19 mouse cellular contexts compared by ENCODE assay signal in genomic region chr9:52289069-52289468, GRCm38 (mm10).
DNase-seq lines count a peak whose midpoint lies in the region; ATAC-seq and TF ChIP-seq lines count a peak whose summit lies in the region.
"Had no signal": no experiment of that assay in that cellular context is flagged by ENCODE, and none has a peak within 500 bp of the region (broad histone marks: within the 10 kb centered on the region; RNA-seq: fewer than 3 reads in every experiment).

No protein-coding gene starts in this region.

- no peaks in the 10 kb centered on the region for H3K9me3 ChIP-seq in forebrain, postnatal 0 days (ENCODE audit: low read length)
- H3K9me3 ChIP-seq: embryonic facial prominence, embryonic 10.5 days; heart, embryonic 13.5 days; hindbrain, embryonic 15.5 days had no signal

- H3K27me3 ChIP-seq in myocyte (ENCODE audit: control insufficient read depth, insufficient read depth, insufficient read length): peaks cover 6% of the 10 kb centered on the region
- no peaks in the 10 kb centered on the region for H3K27me3 ChIP-seq in forebrain, postnatal 0 days (ENCODE audit: insufficient read depth, low read length)
- H3K27me3 ChIP-seq: heart, embryonic 13.5 days; hindbrain, embryonic 15.5 days had no signal

- no peaks in the 10 kb centered on the region for H3K36me3 ChIP-seq in myocyte (ENCODE audit: control insufficient read depth, insufficient read depth)
- H3K36me3 ChIP-seq in forebrain, postnatal 0 days (ENCODE audit: insufficient read depth): no peaks in the 10 kb centered on the region
- H3K36me3 ChIP-seq: embryonic facial prominence, embryonic 10.5 days; heart, embryonic 13.5 days; hindbrain, embryonic 15.5 days had no signal

- H3K4me1 ChIP-seq in forebrain, postnatal 0 days (ENCODE audit: insufficient read depth): no peaks in the 10 kb centered on the region

- peak; percentile 30 for DNase-seq in heart, adult 11 months
- DNase-seq in heart, adult 8-10 months (ENCODE audit: low spot score): no peak
- peak; percentile 5 for DNase-seq in c-Kit-positive CD71-negative TER-119-negative erythroid progenitor cells, embryonic 14.5 days (ENCODE audit: low read depth)
- DNase-seq in lung, postnatal 36 days: no peak
- no peak for DNase-seq in c-Kit-positive CD71-positive TER-119-positive erythroid progenitor cells, embryonic 14.5 days (ENCODE audit: low spot score)
- DNase-seq in forebrain, postnatal 0 days: no peak
- DNase-seq: adrenal gland, adult 8-10 months; adrenal gland, postnatal 36 days; cerebellum, adult 18-20 months; cerebellum, adult 9-11 months; cerebellum, postnatal 36 days; gastrocnemius, postnatal 10 days; heart, postnatal 36 days had no signal

- H3K79me2 ChIP-seq in myocyte (ENCODE audit: control insufficient read depth, insufficient read depth): no peaks in the 10 kb centered on the region

- no peak overlapping the region for H3K4me2 ChIP-seq in myocyte (ENCODE audit: low read depth)
- no peak overlapping the region for H3K4me2 ChIP-seq in forebrain, postnatal 0 days (ENCODE audit: low read depth)
- H3K4me2 ChIP-seq: heart, embryonic 13.5 days; hindbrain, embryonic 15.5 days had no signal

- ATAC-seq in megakaryocyte, adult 5-6 weeks (ENCODE audit: poor library complexity, severe bottlenecking): peak; percentile 65
- no peak for ATAC-seq in forebrain, postnatal 0 days
- ATAC-seq: forebrain, embryonic 14.5 days had no signal

- 82% methylated on average over 4 of the region's 4 CpGs for WGBS in forebrain, postnatal 0 days

- no peak for TF ChIP-seq POLR2A in myocyte (IDR thresholded peaks at IDR 0.05; ENCODE audit: insufficient read length, low read depth)

- H3K9ac ChIP-seq in forebrain, postnatal 0 days: no peak overlapping the region
- H3K9ac ChIP-seq: heart, embryonic 13.5 days; hindbrain, embryonic 15.5 days had no signal

- no peak overlapping the region for H3K4me3 ChIP-seq in myocyte
- H3K4me3 ChIP-seq in forebrain, postnatal 0 days (ENCODE audit: low read depth, low read length): no peak overlapping the region
- H3K4me3 ChIP-seq: embryonic facial prominence, embryonic 10.5 days; heart, embryonic 13.5 days; hindbrain, embryonic 15.5 days had no signal

- no peak for TF ChIP-seq CTCF in forebrain, postnatal 0 days (IDR thresholded peaks at IDR 0.05; ENCODE audit: low read depth)

- H3ac ChIP-seq in myocyte (ENCODE audit: control insufficient read depth, insufficient read length): no peak overlapping the region

- no peak overlapping the region for H3K27ac ChIP-seq in forebrain, postnatal 0 days (ENCODE audit: low read depth, low read length)
- H3K27ac ChIP-seq: embryonic facial prominence, embryonic 10.5 days; heart, embryonic 13.5 days; hindbrain, embryonic 15.5 days had no signal

TF ChIP-seq in myocyte, 11 proteins besides CTCF, POLR2A, EP300 and RAD21:
- TF ChIP-seq CEBPB (IDR thresholded peaks at IDR 0.05; ENCODE audit: insufficient read depth, poor library complexity, severe bottlenecking) (no peak), MAX (IDR thresholded peaks at IDR 0.05; ENCODE audit: low read depth) (no peak), USF1 (IDR thresholded peaks at IDR 0.05; ENCODE audit: low read depth) (peak; percentile 18), MYOG (IDR thresholded peaks at IDR 0.05; ENCODE audit: control insufficient read depth in 1 of 3, insufficient read depth in 1 of 3, insufficient read length in 2 of 3, low read depth in 2 of 3) (no peak), TCF3 (IDR thresholded peaks at IDR 0.05; ENCODE audit: insufficient read length, low read depth) (no peak), MYOD1 (IDR thresholded peaks at IDR 0.05; ENCODE audit: control insufficient read depth in 1 of 3, insufficient read length in 2 of 3, low read depth in 2 of 3) (no peak)
TF ChIP-seq in myocyte: peak in this region for 1.

Comparison
In these comparisons a context has a peak if more than half of its experiments do, and no peak if none do; other contexts are left out.
1. DNase-seq: peak in heart, adult 11 months (single experiment) and c-Kit-positive CD71-negative TER-119-negative erythroid progenitor cells, embryonic 14.5 days (single experiment); none in heart, adult 8-10 months (single experiment), lung, postnatal 36 days (single experiment), c-Kit-positive CD71-positive TER-119-positive erythroid progenitor cells, embryonic 14.5 days (single experiment) and forebrain, postnatal 0 days (single experiment).